Comparison of ENCODE assay signal across 15 mouse cellular contexts in the genomic region with DNA sequence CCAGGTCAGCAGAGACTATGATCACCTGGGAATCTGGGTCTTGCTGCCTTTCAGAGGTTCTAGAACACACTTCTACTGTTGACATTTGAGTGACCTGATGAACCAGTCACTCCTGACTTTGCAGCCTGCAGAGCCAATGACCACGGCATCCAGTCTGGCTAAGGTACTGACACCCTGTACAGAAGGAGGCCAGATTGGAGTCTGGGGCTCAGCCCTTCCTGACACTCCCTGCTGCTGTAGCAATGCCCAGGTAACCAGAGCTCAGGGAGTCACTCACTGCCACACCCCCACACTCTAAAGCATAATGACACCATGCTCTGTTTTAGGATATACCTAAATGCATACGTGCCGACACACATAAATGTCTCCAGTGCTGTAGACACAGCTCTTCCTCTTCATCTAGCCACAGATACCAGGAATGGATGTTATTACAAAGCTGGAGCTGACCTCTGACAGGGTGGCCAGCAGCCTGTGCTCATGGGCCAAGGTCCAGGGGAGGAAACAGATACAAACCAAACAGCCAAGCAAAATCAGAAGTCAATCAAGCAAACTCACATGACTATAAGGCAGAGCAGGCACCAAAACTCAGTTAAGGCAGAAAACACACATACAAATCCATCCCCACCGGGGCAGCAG. TPM values are rescaled to one million over a fixed set of nuclear protein-coding genes. Genes with fewer than 3 reads are reported as not detected.
DNase-seq lines count a peak whose midpoint lies in the region; ATAC-seq and TF ChIP-seq lines count a peak whose summit lies in the region.
"Not testable (repeated sequence)": the region's sequence is repeated elsewhere in the genome, so short reads cannot be mapped to it uniquely, and the experiment has no call there.
"Had no signal": no experiment of that assay in that cellular context is flagged by ENCODE, and none has a peak within 500 bp of the region (broad histone marks: within the 10 kb centered on the region; RNA-seq: fewer than 3 reads in every experiment).

No protein-coding gene starts in this region.

- H3K27me3 ChIP-seq in forebrain, embryonic 12.5 days; hindbrain, embryonic 12.5 days; intestine, postnatal 0 days (replicated peaks; ENCODE audit: control insufficient read depth, insufficient read depth, low read length); liver, embryonic 12.5 days (replicated peaks); lung, embryonic 16.5 days (ENCODE audit: control insufficient read depth, insufficient read depth, low read depth, low read length); midbrain, embryonic 14.5 days (ENCODE audit: control insufficient read depth, insufficient read depth, low read length); stomach, embryonic 16.5 days (ENCODE audit: control insufficient read depth, insufficient read depth, low read length): not testable (repeated sequence)

- H3K36me3 ChIP-seq in forebrain, embryonic 12.5 days (replicated peaks); hindbrain, embryonic 12.5 days; intestine, postnatal 0 days (ENCODE audit: control insufficient read depth, insufficient read depth); liver, embryonic 12.5 days; lung, embryonic 16.5 days (ENCODE audit: control insufficient read depth, insufficient read depth, low read length); midbrain, embryonic 14.5 days (ENCODE audit: control insufficient read depth, insufficient read depth, low read length); stomach, embryonic 16.5 days (ENCODE audit: control insufficient read depth, insufficient read depth, low read length): not testable (repeated sequence)

- not testable (repeated sequence) for H3K4me2 ChIP-seq in forebrain, embryonic 12.5 days; hindbrain, embryonic 12.5 days (replicated peaks); intestine, postnatal 0 days (replicated peaks; ENCODE audit: low read depth); liver, embryonic 12.5 days; lung, embryonic 16.5 days (ENCODE audit: low read depth, low read length); midbrain, embryonic 14.5 days (ENCODE audit: low read length); stomach, embryonic 16.5 days (ENCODE audit: low read depth, low read length)

- not testable (repeated sequence) for H3K4me3 ChIP-seq in forebrain, embryonic 12.5 days (replicated peaks); hindbrain, embryonic 12.5 days; intestine, postnatal 0 days (ENCODE audit: low read depth, low read length); liver, embryonic 12.5 days; lung, embryonic 16.5 days (ENCODE audit: low read length); midbrain, embryonic 14.5 days (replicated peaks; ENCODE audit: low read depth, low read length); stomach, embryonic 16.5 days (replicated peaks; ENCODE audit: low read length)

- not testable (repeated sequence) for TF ChIP-seq CTCF in intestine, postnatal 0 days (IDR thresholded peaks at IDR 0.05; ENCODE audit: low read depth)

- not testable (repeated sequence) for H3K4me1 ChIP-seq in forebrain, embryonic 12.5 days; hindbrain, embryonic 12.5 days; intestine, postnatal 0 days (replicated peaks; ENCODE audit: control insufficient read depth, insufficient read depth, low read length); liver, embryonic 12.5 days; lung, embryonic 16.5 days (replicated peaks; ENCODE audit: control insufficient read depth, insufficient read depth, low read length); midbrain, embryonic 14.5 days (ENCODE audit: control insufficient read depth, insufficient read depth, low read length); stomach, embryonic 16.5 days (ENCODE audit: control insufficient read depth, insufficient read depth, low read length)

- H3K9me3 ChIP-seq in forebrain, embryonic 12.5 days; intestine, postnatal 0 days (ENCODE audit: control insufficient read depth); lung, embryonic 16.5 days (ENCODE audit: control insufficient read depth, low read length); midbrain, embryonic 14.5 days (ENCODE audit: control insufficient read depth, low read length); stomach, embryonic 16.5 days (replicated peaks; ENCODE audit: control insufficient read depth, low read length): not testable (repeated sequence)
- H3K9me3 ChIP-seq in hindbrain, embryonic 12.5 days (replicated peaks): peaks cover 13% of the 10 kb centered on the region
- peaks cover 11% of the 10 kb centered on the region; the same call in 1 of the 2 replicates for H3K9me3 ChIP-seq in liver, embryonic 12.5 days (replicated peaks)

- H3K9ac ChIP-seq in forebrain, embryonic 12.5 days; hindbrain, embryonic 12.5 days; intestine, postnatal 0 days (ENCODE audit: low read depth, low read length); liver, embryonic 12.5 days; lung, embryonic 16.5 days (ENCODE audit: low read length); midbrain, embryonic 14.5 days (replicated peaks; ENCODE audit: low read length); stomach, embryonic 16.5 days (ENCODE audit: low read length): not testable (repeated sequence)

- 97% methylated on average over 3 of the region's 4 CpGs for WGBS in forebrain, embryonic 12.5 days
- 95% methylated on average over 3 of the region's 4 CpGs for WGBS in hindbrain, embryonic 12.5 days
- 94% methylated on average over 3 of the region's 4 CpGs for WGBS in intestine, postnatal 0 days
- WGBS in liver, embryonic 12.5 days (ENCODE audit: insufficient replicate concordance): 81% methylated on average over 3 of the region's 4 CpGs
- 94% methylated on average over 3 of the region's 4 CpGs for WGBS in lung, embryonic 16.5 days
- WGBS in midbrain, embryonic 14.5 days: 95% methylated on average over 3 of the region's 4 CpGs
- 95% methylated on average over 3 of the region's 4 CpGs for whole genome bisulfite sequencing in stomach, embryonic 16.5 days

- not testable (repeated sequence) for H3K27ac ChIP-seq in forebrain, embryonic 12.5 days; hindbrain, embryonic 12.5 days; intestine, postnatal 0 days (ENCODE audit: low read depth, low read length); liver, embryonic 12.5 days; lung, embryonic 16.5 days (ENCODE audit: low read length); midbrain, embryonic 14.5 days (replicated peaks; ENCODE audit: low read depth, low read length); stomach, embryonic 16.5 days (ENCODE audit: low read length)

- ATAC-seq in cerebellum, adult (ENCODE audit: insufficient number of reproducible peaks, low FRiP score, low TSS enrichment): peak; percentile 27; the same call in 1 of the 2 replicates
- ATAC-seq in forebrain, embryonic 12.5 days (ENCODE audit: low FRiP score): peak; percentile 17; the same call in 1 of the 2 replicates
- peak; percentile 54; the same call in 1 of the 2 replicates for ATAC-seq in hindbrain, embryonic 12.5 days (ENCODE audit: low FRiP score)
- ATAC-seq in intestine, postnatal 0 days: peak; percentile 81
- ATAC-seq in liver, embryonic 12.5 days: peak; percentile 46; the same call in 1 of the 2 replicates
- ATAC-seq in lung, embryonic 16.5 days (ENCODE audit: low read depth): 0 out of 2 replicates have a peak, but pooled peaks have one; percentile 15
- peak; percentile 53; the same call in 1 of the 2 replicates for ATAC-seq in midbrain, embryonic 14.5 days (ENCODE audit: low FRiP score, low TSS enrichment)
- ATAC-seq in stomach, embryonic 16.5 days (ENCODE audit: insufficient read depth, low FRiP score): peak; percentile 26; the same call in 1 of the 2 replicates

- DNase-seq in midbrain, embryonic 14.5 days: not testable (repeated sequence)

RNA-seq across cellular contexts. Expression of a gene that starts 53.4 kb away (rescaled TPM):
- polyA plus RNA-seq in forebrain, embryonic 12.5 days (2016; fragmentation: Nextera tagmentation; extraction: Ambion mirVana): not detected in 2 replicates
- not detected in 2 replicates for polyA plus RNA-seq in hindbrain, embryonic 12.5 days (2016; fragmentation: Nextera tagmentation; extraction: Ambion mirVana)
- polyA plus RNA-seq in intestine, postnatal 0 days (2015; fragmentation: Nextera tagmentation; extraction: Ambion mirVana): not detected in 2 replicates
- not detected in 2 replicates for polyA plus RNA-seq in liver, embryonic 12.5 days (2016; fragmentation: Nextera tagmentation; extraction: Ambion mirVana)
- polyA plus RNA-seq in lung, embryonic 16.5 days (2015; fragmentation: Nextera tagmentation; extraction: Ambion mirVana): not detected in 2 replicates
- not detected in 2 replicates for polyA plus RNA-seq in midbrain, embryonic 14.5 days (2014; fragmentation: Nextera tagmentation; extraction: Ambion mirVana)
- not detected in 2 replicates for polyA plus RNA-seq in stomach, embryonic 16.5 days (2015; fragmentation: Nextera tagmentation; extraction: Ambion mirVana)
- polyA plus RNA-seq: activated CD4-positive, CD25-positive, alpha-beta regulatory T cell, adult 4 months; embryonic facial prominence, embryonic 11.5 days; forebrain, embryonic 16.5 days; heart, embryonic 13.5 days; hindbrain, embryonic 16.5 days; midbrain, embryonic 15.5 days; thymus, postnatal 0 days had no signal

Comparison
In these comparisons a context has a peak if more than half of its experiments do, and no peak if none do; other contexts are left out.
1. ATAC-seq: peak in every context shown above with its lines; median percentile 81 in intestine, postnatal 0 days; 54 in hindbrain, embryonic 12.5 days; 53 in midbrain, embryonic 14.5 days; 46 in liver, embryonic 12.5 days; 27 in cerebellum, adult; 26 in stomach, embryonic 16.5 days; 17 in forebrain, embryonic 12.5 days; 15 in lung, embryonic 16.5 days.